Mouse (Mus musculus) thymus, postnatal 25 days (tissue): Measurements from ENCODE around the gene Grb2.

Source experiments
- DNase-seq: peaks from one replicate; pipeline ENCODE4 v3.0.0; 2022

The Grb2 gene

GRCm38 (mm10) chr11:115711133-115711532 lies 2.7 kb upstream of the Grb2 start:
- no peak for DNase-seq

- DNase-seq, result no peak
Observed at GRCm38 (mm10) chr11:115709829-115710559, 1.6 kb upstream of the Grb2 start.

DNA sequence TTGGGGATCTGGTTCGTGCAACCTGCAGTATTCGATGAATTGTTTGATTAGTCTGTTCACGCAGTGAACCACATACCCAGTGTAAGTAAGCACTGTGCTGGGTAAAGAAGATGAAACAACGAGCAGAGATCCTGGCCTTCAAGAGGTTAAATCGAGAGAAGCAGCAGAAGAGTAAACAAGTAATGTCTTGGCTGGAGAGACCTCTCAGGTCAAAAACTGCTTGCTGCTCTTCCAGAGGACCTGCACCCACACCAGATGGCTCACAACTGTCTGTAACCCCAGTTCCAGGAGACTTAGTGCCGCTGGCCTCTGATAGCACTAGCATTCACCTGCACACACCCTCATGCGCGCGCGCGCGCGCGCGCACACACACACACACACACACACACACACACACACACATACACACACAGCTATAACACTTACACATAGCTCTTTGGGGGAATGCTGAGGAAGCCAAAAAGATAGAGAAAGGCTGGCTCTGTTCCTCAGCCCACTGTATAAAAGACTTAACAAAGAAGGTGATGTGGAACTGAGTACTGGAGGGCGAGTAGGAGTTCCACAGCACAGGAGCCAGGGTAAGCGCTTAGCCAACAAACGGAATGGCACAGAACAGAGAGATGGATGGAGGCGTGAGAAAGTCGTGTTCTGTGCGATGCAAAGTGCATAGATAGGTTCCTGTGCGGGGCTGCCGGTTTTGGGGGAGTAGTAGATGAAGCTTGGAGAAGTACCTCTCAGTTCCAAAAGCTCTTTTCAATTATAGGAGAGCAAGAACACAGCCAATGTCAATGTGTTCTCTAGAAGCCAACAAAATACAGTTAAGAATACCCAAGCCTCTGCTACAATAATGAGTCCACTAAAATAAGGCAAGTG lies 795 bp upstream of the Grb2 start:
- peak; percentile 64 for DNase-seq

DNA sequence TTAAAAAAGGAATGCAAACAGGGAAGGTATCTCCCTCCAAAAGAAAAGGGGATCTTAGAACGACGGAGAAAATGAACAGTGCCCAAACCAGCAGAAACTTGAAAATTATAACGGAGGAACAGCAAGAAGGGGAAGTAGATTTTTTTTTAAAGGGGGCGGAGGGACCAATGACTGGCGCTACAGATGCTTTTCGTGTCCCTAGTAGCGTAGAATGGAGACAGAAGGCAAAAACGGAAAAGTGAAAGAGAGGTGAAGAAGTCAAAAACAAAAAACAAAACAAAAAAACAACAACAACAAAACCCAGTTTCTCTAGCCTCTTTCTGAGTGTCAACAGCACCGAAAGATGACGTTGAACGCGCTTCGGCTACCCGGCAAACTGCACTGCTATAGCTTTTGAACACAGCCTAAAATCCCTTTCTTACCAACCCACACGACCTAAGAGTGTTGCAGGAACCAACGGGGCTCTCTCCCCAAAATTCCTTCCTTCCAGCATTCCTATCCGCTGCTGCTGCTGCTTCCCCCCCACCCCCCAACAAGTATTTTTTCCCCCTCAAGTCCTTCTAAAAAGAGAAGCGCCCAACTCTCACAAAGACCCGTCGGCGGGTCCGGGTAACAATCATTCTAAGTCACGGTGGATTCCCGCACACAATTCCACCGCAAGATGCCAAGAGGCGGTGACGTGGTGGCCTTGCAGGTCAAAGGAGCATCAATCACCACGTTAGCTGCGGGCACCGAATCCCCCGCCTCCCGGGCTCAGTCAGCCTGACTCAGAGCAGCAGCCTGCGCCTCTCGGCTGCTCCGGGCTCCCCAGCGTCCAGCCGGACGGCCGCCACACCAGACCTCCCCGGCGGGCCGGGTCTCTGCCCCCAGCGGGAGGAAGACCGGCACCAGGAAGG lies 836 bp downstream of the Grb2 start:
- no peak for DNase-seq

DNA sequence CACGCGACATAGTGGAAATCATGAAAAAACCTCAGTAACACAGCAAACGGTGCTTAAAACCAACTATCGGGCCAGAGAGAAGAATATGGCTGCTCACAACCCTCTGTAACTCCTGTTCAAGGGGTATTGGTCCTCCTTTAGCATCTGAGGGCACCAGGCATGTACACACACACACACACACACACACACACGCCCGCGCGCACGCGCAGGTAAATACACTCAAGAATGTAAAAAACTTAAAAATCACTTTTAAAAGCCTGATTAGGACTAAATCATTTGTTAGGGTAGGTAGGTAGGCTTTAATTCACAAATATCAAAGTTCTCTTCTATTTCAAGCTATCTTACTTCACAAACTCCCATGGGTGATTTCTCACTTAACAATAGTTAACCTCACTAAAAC lies 1.8 kb downstream of the Grb2 start:
- no peak for DNase-seq

GRCm38 (mm10) chr11:115705561-115705960 lies 2.8 kb downstream of the Grb2 start:
- no peak for DNase-seq

DNA sequence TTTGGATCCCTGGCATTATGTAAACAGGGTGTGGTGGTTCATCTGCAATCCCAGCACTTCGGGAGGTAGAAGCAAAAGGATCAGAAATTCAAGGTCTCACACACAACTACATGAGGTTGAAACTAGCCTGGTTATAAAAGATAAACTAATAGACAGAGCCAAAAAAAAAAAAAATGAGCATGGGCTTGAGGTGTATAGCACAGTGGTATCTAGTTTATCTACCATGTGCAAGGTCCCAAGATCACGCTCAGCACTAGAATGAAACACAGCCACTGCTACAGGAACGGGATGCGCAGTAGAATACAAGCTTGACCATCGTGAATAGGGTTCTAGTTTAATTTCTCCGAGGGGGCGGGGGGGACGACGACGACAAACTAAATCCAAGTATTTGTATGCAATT lies 3.7 kb downstream of the Grb2 start:
- DNase-seq, result no peak

DNA sequence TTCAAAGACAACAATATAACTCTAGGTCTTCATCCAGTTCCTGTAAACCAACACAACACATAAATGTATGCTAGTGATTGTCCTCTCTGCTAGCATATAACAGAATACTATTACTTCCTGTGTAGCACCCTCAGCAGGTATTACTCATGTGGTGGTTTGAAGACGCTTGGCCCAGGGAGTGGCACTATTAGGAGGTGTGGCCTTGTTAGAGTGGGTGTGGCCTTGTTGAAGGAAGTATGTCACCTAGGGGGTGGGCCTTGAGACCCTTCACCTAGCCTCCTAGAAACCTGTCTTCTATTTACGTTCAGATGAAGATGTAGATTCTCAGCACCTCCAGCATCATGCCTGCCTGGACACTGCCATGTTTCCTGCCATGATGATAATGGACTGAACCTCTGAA lies 4.9 kb downstream of the Grb2 start:
- DNase-seq, result no peak

DNA sequence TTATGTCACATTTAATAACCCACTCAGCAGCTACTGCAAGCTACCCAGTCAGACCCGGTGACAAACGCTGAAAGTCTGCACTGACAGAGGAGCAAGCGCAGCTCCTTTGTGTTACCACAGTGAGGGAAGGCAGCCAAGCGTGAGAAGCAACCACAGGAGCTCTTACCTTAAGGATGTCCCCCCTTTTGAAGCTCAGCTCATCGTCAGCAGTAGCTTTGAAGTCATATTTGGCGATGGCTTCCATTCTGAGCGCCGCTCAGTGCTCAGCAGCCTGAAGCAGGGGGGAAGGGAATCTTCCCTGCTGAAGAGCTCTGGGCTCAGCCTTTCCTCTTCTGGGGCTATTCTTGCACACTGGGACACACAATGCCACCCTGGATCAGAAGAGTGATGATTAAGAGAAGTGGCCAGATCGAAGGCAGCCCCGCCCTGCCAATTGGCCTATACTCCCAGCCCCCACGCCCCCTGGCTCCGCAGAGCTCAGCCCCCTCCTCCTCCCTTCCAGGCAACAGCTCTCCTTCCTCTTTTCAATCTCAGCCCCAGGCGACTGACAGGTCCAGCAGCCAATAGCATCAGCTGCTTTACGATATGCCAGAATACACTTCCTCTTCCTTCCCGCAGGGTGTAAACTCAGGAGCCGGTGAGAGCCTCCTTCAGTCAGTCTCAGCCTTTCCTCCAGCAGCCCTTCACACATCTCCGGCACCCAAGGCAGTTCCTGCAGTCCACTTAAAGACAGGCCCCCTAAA lies 9.2 kb downstream of the Grb2 start:
- DNase-seq, result peak; percentile 85

GRCm38 (mm10) chr11:115697722-115698121 lies 10.7 kb downstream of the Grb2 start:
- no peak for DNase-seq

GRCm38 (mm10) chr11:115697091-115697490 lies 11.3 kb downstream of the Grb2 start:
- no peak for DNase-seq

DNA sequence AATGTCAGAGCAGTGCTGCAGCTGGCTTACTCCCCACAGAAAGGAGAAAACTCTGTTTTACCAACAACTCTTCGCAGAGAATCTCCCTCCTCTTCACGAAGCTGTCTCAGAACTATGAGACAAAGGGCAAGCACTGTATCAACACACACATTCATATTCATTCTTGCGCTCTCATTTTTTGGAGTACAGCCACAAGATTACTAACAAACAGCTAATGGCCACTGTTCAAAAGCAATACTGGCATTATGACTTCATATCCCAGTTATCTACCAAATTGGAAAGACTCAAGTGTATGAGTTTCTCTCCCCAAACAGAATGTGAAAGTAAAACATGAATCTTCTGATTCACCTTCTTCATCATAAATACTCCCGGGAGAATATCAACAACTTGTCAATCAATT lies 11.9 kb downstream of the Grb2 start:
- no peak for DNase-seq

DNA sequence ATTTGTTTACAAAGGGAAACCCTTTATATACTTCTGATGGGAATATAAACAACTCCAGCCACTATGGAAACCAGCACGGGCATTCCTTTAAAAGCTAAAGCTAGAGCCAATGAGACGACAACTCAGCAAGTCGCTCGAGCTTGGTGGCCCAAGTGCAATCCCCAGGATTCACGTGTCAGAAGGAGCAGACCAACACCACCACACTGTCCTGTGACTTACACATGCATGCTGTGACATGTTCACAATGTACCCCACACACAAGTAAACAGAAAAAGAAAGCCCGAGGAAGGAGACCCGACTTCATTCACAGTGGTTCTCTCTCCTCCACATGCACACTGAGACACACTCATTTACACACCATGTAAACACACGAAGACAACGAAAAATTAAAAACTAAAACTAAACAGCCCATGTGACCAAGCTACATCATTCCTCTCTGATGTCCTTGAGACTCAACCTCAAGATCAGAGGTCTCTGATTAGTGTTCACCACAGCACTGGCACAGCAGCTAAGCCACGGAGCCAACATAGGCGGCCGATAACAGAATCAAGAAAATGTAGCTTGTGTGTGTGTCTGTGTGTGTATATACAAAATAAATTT lies 14.3 kb downstream of the Grb2 start:
- no peak for DNase-seq

DNA sequence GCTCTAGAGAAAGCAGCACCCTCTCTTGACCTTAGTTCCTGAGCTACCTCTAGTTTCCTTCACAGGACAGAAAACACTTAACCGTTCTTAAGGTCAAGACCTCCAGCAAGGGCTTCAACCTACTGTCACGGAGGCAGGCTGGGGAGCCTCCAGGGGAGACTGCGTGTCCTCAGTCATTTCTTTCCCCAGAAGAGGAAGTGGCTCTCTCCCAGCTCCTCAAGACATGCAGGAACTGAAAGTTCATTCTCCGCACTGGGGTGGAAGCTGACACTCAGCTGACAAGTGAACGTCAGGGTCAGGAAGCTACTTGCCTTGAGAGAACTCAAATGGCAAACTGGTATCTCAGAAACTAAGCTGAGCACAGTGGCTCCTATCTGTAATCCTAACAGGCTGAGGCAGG lies 15.6 kb downstream of the Grb2 start:
- no peak for DNase-seq

DNA sequence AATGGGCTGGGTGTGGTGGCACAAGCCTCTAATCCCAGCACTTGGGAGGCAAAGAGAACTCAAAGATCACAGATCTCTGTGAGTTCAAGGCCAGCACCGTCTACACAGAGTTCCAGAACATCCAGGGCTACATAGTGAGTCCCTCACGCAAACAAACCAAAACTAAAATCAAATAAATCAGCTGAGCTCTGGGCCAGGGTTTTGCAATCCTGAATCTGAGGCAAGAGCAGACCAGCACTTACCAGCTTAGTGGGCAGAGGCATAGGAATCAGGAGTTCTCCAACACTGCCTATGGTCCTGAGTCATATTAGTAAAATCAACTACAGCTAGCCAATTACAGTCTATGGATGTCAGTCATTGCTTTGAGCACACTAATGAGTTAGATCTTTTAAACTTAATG lies 16.4 kb downstream of the Grb2 start:
- no peak for DNase-seq

DNA sequence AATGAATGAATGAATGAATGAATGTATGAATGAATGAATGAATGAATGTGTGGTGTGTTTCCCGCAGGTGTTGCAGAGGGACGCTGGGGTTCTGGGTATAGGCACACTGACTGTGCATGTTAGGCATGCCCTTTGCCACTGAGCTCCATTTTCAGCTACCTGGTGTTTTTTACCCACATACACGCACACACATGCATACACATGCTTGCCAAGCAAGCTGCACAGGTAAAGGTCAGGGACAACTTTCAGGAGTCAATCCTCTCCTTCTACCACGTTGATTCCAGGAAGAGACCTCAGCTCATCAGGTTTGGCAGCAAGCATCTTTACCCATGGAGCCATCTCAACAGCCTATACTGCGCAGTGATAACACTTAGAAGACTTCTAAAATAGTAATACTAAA lies 16.9 kb downstream of the Grb2 start:
- DNase-seq, result no peak

- DNase-seq, result no peak
Observed at GRCm38 (mm10) chr11:115691013-115691412, 17.4 kb downstream of the Grb2 start.

DNA sequence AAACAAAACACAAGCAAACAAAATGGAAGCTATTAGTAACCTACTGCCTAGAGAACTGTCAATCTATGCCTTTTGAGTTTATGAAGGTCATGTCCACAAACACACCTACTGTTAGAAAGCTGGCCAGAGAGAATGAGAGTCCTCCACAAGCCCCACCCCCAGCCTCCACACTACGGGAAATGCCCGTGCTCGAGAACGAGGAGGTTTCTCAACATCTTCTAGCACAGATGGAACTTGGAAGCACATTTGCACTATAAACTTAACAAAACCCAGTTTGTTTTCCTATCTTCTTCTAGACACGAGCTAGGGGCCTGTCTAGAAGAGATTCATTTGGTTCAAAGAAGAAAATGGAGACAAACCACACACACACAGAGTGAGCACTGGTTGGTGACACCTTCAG lies 18.0 kb downstream of the Grb2 start:
- DNase-seq, result no peak

DNA sequence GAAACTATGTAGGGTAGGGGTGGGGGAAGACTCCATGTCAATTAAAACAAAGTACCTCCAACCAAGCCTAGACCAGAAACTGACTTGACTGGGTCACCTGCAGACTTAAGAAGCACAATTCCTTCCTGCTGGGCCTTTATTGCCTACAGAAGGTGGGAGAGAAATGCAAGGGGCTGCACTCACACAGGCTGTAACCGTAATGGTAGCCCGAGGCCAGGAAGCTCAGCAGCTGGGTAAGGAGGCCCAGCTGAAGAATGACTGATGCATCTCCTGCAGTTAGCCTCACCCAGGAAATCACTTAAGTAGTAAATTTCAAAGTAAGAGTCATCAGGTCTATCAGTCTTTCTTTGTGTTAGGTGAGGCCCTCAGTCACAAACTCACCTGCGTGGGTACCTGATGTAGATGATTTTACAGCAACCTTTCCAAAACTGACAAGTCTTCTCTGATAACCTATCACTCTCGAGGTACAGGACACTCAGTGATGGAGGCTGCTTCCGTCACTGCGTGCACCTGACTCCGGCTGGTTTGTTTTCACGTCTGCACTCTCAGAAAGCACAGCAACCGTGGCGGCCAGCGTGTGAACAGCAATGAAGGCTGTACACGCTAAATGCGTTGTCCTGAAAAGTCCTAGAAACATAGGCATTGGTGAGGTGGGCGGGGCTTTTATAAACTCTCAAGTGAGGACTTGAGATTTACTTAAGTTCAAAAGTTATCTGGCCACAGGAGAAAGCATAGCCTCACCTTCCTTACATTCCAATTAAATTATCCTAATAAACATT lies 19.1 kb downstream of the Grb2 start:
- DNase-seq, result no peak

DNA sequence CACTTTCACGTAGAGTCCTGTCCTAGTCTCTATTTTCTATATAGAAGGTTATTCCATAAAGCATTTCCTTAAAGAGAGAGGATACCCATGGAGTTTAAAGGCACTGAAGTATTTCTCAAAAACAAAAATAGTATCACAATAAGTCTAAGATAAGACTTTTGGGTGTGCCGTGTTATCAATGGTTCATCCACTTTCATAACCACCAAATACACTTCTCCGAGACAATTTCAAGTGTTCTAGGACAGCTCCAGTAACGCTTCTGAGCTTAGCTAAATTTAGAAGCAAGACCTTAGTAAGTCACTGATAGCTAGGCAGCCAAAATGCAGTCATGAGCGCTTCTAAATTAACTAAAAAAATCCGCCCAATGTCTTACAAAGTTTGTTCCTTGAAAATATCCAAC lies 22.0 kb downstream of the Grb2 start:
- DNase-seq, result no peak

DNA sequence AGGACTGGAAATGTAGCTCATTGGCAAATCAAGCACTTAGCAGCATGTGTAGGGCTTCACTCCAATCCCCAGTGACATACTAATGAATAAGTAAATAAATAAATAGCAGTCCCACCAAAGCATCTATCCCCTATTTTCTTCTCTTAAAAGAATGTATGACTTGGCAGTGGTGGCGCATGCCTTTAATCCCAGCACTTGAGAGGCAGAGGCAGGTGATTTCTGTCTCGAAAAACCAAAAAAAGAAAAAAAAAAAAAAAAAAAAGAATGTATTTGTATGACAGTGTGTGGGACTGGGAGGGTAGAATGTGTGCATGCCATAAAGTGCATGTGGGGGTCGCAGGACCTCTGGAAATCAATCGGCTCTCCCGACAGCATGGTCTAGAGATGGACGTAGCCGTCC lies 22.4 kb downstream of the Grb2 start:
- no peak for DNase-seq
